Mouse (Mus musculus): ENCODE measurements around the gene 2210408I21Rik. TPM values are rescaled to one million over a fixed set of nuclear protein-coding genes. Genes with fewer than 3 reads are reported as not detected.

2210408I21Rik gene
- polyA plus RNA-seq, 1 experiment from 2014 or later: 4.9 TPM

DNA sequence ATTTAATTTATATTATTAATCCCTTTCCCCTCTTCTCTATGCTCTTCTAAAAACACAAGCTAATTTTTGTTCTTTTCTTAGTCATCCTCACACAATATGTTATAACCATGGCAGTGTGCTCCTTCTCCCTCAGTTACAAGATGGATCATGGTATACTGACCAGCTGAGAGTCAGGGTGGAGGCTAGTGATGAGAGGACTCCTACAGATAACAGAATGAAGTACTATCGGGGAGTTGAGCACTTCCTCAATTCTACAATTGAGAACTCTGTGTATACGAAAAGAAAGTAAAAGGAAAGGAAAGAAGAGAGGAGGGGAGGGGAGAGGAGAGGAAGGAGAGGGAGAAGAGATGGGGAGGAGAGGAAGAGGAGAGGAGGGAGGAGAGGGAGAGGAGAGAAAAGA lies 206.8 kb downstream of the 2210408I21Rik start:
- Histone ChIP-seq H3K9ac (ENCODE audit: low read depth, low read length) (no peak overlapping the region), H3K27me3 (ENCODE audit: control insufficient read depth, insufficient read depth, low read length) (no peaks in the 10 kb centered on the region), H3K9me3 (replicated peaks; ENCODE audit: control insufficient read depth, low read length) (no peaks in the 10 kb centered on the region), H3K27ac (ENCODE audit: low read depth, low read length) (no peak overlapping the region), H3K36me3 (ENCODE audit: control insufficient read depth, insufficient read depth, low read length) (no peaks in the 10 kb centered on the region), H3K4me2 (no peak overlapping the region), H3K4me1 (ENCODE audit: control insufficient read depth, insufficient read depth, low read length) (no peaks in the 10 kb centered on the region), H3K4me3 (ENCODE audit: low read depth, low read length) (no peak overlapping the region)
- 60% methylated on average over 2 of the region's 2 CpGs for WGBS (ENCODE audit: insufficient replicate concordance)
- no peak for ATAC-seq (replicated peaks; ENCODE audit: insufficient number of reproducible peaks, low FRiP score, low TSS enrichment)

DNA sequence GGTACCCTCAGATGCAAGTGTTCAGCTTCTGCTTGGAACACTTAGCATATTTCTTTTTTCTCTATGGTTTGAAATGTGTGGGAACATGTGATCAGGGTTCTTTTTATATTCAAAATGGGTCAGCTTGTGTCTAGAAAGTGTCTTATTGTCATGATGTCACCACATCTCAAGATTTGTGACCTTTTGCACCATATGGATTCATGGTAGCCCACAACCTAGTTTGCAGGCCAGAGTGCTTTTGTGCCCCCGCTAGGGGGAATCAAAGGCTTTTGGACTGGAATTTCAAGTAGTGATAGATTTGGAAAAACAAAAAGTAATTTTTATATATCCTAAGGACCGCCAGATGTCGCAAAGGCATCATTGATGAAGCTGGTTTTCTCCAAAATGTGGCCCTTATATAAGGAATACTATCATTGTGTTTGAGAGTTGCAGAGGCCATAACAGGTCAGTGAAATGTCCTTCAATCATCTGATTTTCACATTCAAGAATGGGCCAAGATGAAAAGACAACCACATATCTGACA lies 250.2 kb downstream of the 2210408I21Rik start:
- 84% methylated on average over 3 of the region's 3 CpGs for WGBS (ENCODE audit: insufficient replicate concordance)
- Histone ChIP-seq H3K4me2 (no peak overlapping the region), H3K9ac (ENCODE audit: low read depth, low read length) (no peak overlapping the region), H3K9me3 (replicated peaks; ENCODE audit: control insufficient read depth, low read length) (no peaks in the 10 kb centered on the region), H3K4me3 (ENCODE audit: low read depth, low read length) (no peak overlapping the region), H3K27ac (ENCODE audit: low read depth, low read length) (no peak overlapping the region), H3K4me1 (ENCODE audit: control insufficient read depth, insufficient read depth, low read length) (no peaks in the 10 kb centered on the region), H3K27me3 (ENCODE audit: control insufficient read depth, insufficient read depth, low read length) (no peaks in the 10 kb centered on the region), H3K36me3 (ENCODE audit: control insufficient read depth, insufficient read depth, low read length) (no peaks in the 10 kb centered on the region)
- no peak for ATAC-seq (replicated peaks; ENCODE audit: insufficient number of reproducible peaks, low FRiP score, low TSS enrichment)

- H3K27ac ChIP-seq (ENCODE audit: low read depth, low read length): no peak overlapping the region
- no peak overlapping the region for H3K4me2 ChIP-seq
- H3K4me3 ChIP-seq (ENCODE audit: low read depth, low read length): no peak overlapping the region
- H3K36me3 ChIP-seq (ENCODE audit: control insufficient read depth, insufficient read depth, low read length): no peaks in the 10 kb centered on the region
- no peaks in the 10 kb centered on the region for H3K27me3 ChIP-seq (ENCODE audit: control insufficient read depth, insufficient read depth, low read length)
- H3K9ac ChIP-seq (ENCODE audit: low read depth, low read length): no peak overlapping the region
- no peaks in the 10 kb centered on the region for H3K9me3 ChIP-seq (replicated peaks; ENCODE audit: control insufficient read depth, low read length)
- H3K4me1 ChIP-seq (ENCODE audit: control insufficient read depth, insufficient read depth, low read length): no peaks in the 10 kb centered on the region
- WGBS (ENCODE audit: insufficient replicate concordance): 80% methylated on average over 4 of the region's 4 CpGs
- ATAC-seq (replicated peaks; ENCODE audit: insufficient number of reproducible peaks, low FRiP score, low TSS enrichment): no peak
Measured at GRCm38 (mm10) chr13:77386001-77386400, 250.7 kb downstream of the 2210408I21Rik start.

DNA sequence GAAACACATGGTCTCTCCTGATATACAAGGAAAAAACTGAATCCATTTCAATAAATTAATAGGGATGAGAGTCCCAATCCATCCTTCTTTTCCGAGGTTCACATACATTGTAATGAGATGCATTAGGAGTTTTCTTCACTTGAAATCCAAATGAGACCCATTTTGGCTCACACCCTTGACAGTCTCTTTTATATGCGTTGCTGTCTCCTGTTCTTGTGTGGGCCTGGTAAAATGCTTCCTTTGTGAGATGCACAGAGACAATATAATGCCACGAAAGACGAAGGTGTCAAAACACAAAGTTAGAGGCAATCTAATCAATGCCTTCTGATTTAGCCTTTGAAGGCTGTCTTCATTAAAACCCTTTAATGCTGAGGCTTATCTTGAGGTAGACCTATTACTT lies 252.8 kb downstream of the 2210408I21Rik start:
- no peak for ATAC-seq (replicated peaks; ENCODE audit: insufficient number of reproducible peaks, low FRiP score, low TSS enrichment)
- no peak overlapping the region for H3K4me2 ChIP-seq

GRCm38 (mm10) chr13:77389209-77389608 lies 253.9 kb downstream of the 2210408I21Rik start:
- no peaks in the 10 kb centered on the region for H3K36me3 ChIP-seq (ENCODE audit: control insufficient read depth, insufficient read depth, low read length)
- H3K4me2 ChIP-seq: no peak overlapping the region
- no peaks in the 10 kb centered on the region for H3K4me1 ChIP-seq (ENCODE audit: control insufficient read depth, insufficient read depth, low read length)
- H3K27ac ChIP-seq (ENCODE audit: low read depth, low read length): no peak overlapping the region
- no peak for ATAC-seq (replicated peaks; ENCODE audit: insufficient number of reproducible peaks, low FRiP score, low TSS enrichment)
- H3K9ac ChIP-seq (ENCODE audit: low read depth, low read length): no peak overlapping the region
- H3K9me3 ChIP-seq (replicated peaks; ENCODE audit: control insufficient read depth, low read length): no peaks in the 10 kb centered on the region
- H3K4me3 ChIP-seq (ENCODE audit: low read depth, low read length): no peak overlapping the region
- H3K27me3 ChIP-seq (ENCODE audit: control insufficient read depth, insufficient read depth, low read length): no peaks in the 10 kb centered on the region

More for the DNA sequence above, 252.8 kb downstream of the 2210408I21Rik start:
- Histone ChIP-seq H3K9me3 (replicated peaks; ENCODE audit: control insufficient read depth, low read length) (no peaks in the 10 kb centered on the region), H3K27ac (ENCODE audit: low read depth, low read length) (no peak overlapping the region), H3K4me3 (ENCODE audit: low read depth, low read length) (no peak overlapping the region), H3K9ac (ENCODE audit: low read depth, low read length) (no peak overlapping the region), H3K4me1 (ENCODE audit: control insufficient read depth, insufficient read depth, low read length) (no peaks in the 10 kb centered on the region), H3K27me3 (ENCODE audit: control insufficient read depth, insufficient read depth, low read length) (no peaks in the 10 kb centered on the region), H3K36me3 (ENCODE audit: control insufficient read depth, insufficient read depth, low read length) (no peaks in the 10 kb centered on the region)
- WGBS (ENCODE audit: insufficient replicate concordance): 73% methylated on average over 4 of the region's 4 CpGs

DNA sequence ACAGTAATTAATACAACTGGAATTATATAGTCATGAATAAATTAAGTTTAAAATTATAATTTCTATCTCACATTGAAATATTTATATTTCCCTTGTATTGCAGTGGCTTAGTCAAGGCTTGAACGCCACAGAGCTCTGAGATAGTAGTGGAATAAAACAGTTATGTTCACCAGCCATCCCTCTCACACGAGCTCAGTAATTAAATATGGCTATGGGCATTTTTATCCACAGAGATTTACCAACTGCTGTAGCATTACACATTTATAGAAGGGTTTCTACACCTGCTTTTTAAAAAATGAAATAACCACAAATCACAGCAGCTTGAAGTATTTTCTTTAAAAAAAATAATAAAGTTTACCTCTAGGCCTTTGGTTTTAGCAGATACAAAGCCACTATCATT lies 261.0 kb downstream of the 2210408I21Rik start:
- H3K27ac ChIP-seq (ENCODE audit: low read depth, low read length): no peak overlapping the region
- no peak overlapping the region for H3K4me3 ChIP-seq (ENCODE audit: low read depth, low read length)
- H3K9me3 ChIP-seq (replicated peaks; ENCODE audit: control insufficient read depth, low read length): no peaks in the 10 kb centered on the region
- no peaks in the 10 kb centered on the region for H3K4me1 ChIP-seq (ENCODE audit: control insufficient read depth, insufficient read depth, low read length)
- no peaks in the 10 kb centered on the region for H3K27me3 ChIP-seq (ENCODE audit: control insufficient read depth, insufficient read depth, low read length)
- H3K4me2 ChIP-seq: no peak overlapping the region
- no peak for ATAC-seq (replicated peaks; ENCODE audit: insufficient number of reproducible peaks, low FRiP score, low TSS enrichment)
- 77% methylated on average over 2 of the region's 2 CpGs for WGBS (ENCODE audit: insufficient replicate concordance)
- no peaks in the 10 kb centered on the region for H3K36me3 ChIP-seq (ENCODE audit: control insufficient read depth, insufficient read depth, low read length)
- no peak overlapping the region for H3K9ac ChIP-seq (ENCODE audit: low read depth, low read length)

DNA sequence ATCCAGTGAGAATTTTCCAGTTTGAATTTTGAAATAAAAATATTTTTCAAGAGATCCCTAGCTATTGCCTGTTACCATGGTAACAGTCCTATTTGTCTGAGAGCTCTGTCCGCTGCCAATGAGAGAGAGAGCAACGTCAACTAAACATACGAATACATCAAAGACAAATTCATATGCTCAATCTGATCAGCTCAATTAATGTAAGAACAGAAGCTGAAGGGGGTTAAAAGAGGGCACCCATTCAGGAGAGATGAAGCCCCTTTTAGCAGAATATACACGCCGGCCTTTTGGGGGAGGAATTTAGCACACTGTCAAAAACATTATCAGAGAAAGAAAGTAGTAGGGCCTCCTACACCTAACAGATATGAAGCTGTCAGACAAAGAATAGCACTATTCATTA lies 261.6 kb downstream of the 2210408I21Rik start:
- 76% methylated on average over 5 of the region's 5 CpGs for WGBS (ENCODE audit: insufficient replicate concordance)
- H3K36me3 ChIP-seq (ENCODE audit: control insufficient read depth, insufficient read depth, low read length): no peaks in the 10 kb centered on the region
- H3K4me1 ChIP-seq (ENCODE audit: control insufficient read depth, insufficient read depth, low read length): no peaks in the 10 kb centered on the region
- no peaks in the 10 kb centered on the region for H3K9me3 ChIP-seq (replicated peaks; ENCODE audit: control insufficient read depth, low read length)
- no peaks in the 10 kb centered on the region for H3K27me3 ChIP-seq (ENCODE audit: control insufficient read depth, insufficient read depth, low read length)
- no peak overlapping the region for H3K27ac ChIP-seq (ENCODE audit: low read depth, low read length)
- H3K4me2 ChIP-seq: no peak overlapping the region
- H3K9ac ChIP-seq (ENCODE audit: low read depth, low read length): no peak overlapping the region
- no peak overlapping the region for H3K4me3 ChIP-seq (ENCODE audit: low read depth, low read length)
- no peak for ATAC-seq (replicated peaks; ENCODE audit: insufficient number of reproducible peaks, low FRiP score, low TSS enrichment)

GRCm38 (mm10) chr13:77397646-77398045 lies 262.3 kb downstream of the 2210408I21Rik start:
- WGBS (ENCODE audit: insufficient replicate concordance): 77% methylated on average over 7 of the region's 7 CpGs
- Histone ChIP-seq H3K27me3 (ENCODE audit: control insufficient read depth, insufficient read depth, low read length) (no peaks in the 10 kb centered on the region), H3K9ac (ENCODE audit: low read depth, low read length) (no peak overlapping the region), H3K27ac (ENCODE audit: low read depth, low read length) (no peak overlapping the region), H3K4me2 (no peak overlapping the region), H3K4me3 (ENCODE audit: low read depth, low read length) (no peak overlapping the region), H3K9me3 (replicated peaks; ENCODE audit: control insufficient read depth, low read length) (no peaks in the 10 kb centered on the region), H3K36me3 (ENCODE audit: control insufficient read depth, insufficient read depth, low read length) (no peaks in the 10 kb centered on the region), H3K4me1 (ENCODE audit: control insufficient read depth, insufficient read depth, low read length) (no peaks in the 10 kb centered on the region)
- ATAC-seq (replicated peaks; ENCODE audit: insufficient number of reproducible peaks, low FRiP score, low TSS enrichment): no peak

GRCm38 (mm10) chr13:77398477-77398876 lies 263.1 kb downstream of the 2210408I21Rik start:
- Histone ChIP-seq H3K27me3 (ENCODE audit: control insufficient read depth, insufficient read depth, low read length) (no peaks in the 10 kb centered on the region), H3K4me1 (ENCODE audit: control insufficient read depth, insufficient read depth, low read length) (no peaks in the 10 kb centered on the region), H3K4me3 (ENCODE audit: low read depth, low read length) (no peak overlapping the region), H3K9ac (ENCODE audit: low read depth, low read length) (no peak overlapping the region), H3K4me2 (no peak overlapping the region), H3K36me3 (ENCODE audit: control insufficient read depth, insufficient read depth, low read length) (no peaks in the 10 kb centered on the region), H3K9me3 (replicated peaks; ENCODE audit: control insufficient read depth, low read length) (no peaks in the 10 kb centered on the region), H3K27ac (ENCODE audit: low read depth, low read length) (no peak overlapping the region)
- no peak for ATAC-seq (replicated peaks; ENCODE audit: insufficient number of reproducible peaks, low FRiP score, low TSS enrichment)
- WGBS (ENCODE audit: insufficient replicate concordance): 88% methylated on average over 3 of the region's 3 CpGs

Measured in heart, embryonic 11.5 days (tissue).